Mouse (Mus musculus): ENCODE measurements at regions not wholly inside any gene's neighbourhood (a gene's known extent, or its start where the extent isn't known, plus 50 kb on each side); places are given as distances from the start of the nearest gene placed in this dataset.
A peak's percentile ranks its signal among the peaks of the same experiment; 100 is the strongest.

DNA sequence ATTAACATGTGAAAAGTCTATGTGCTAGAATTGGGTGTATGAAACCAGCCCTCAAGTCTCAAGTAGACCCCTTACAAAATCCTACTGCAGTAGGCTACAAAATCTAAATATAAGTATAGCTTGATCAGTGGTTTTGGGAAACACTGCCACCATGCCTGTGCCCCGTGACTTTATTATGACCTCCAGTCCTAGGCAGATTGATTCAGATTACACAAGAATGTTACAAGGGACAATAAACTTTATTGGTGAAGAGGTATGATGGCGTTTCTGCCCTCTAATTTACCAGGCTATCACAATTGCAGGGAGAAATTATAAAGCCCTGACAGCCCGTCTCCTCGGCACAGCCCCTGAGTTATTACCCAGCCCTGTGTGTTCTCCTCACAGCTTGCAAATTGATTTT lies 337.4 kb upstream of the Arglu1 start:
- 76% methylated on average over 4 of the region's 4 CpGs for WGBS
- H3K4me1 ChIP-seq (ENCODE audit: control insufficient read depth, insufficient read depth, low read length) = no peaks in the 10 kb centered on the region
- no peaks in the 10 kb centered on the region for H3K9me3 ChIP-seq (ENCODE audit: control insufficient read depth, low read length)
- H3K4me2 ChIP-seq (ENCODE audit: low read length) = no peak overlapping the region
- no peak for DNase-seq
- H3K27me3 ChIP-seq (ENCODE audit: control insufficient read depth, insufficient read depth, low read length) = no peaks in the 10 kb centered on the region
- no peak overlapping the region for H3K27ac ChIP-seq (replicated peaks; ENCODE audit: low read depth, low read length)
- H3K36me3 ChIP-seq (ENCODE audit: control insufficient read depth, insufficient read depth, low read length) = no peaks in the 10 kb centered on the region
- ATAC-seq (ENCODE audit: low FRiP score, low TSS enrichment) = no peak
- no peak overlapping the region for H3K4me3 ChIP-seq (replicated peaks; ENCODE audit: low read depth, low read length)
- no peak overlapping the region for H3K9ac ChIP-seq (replicated peaks; ENCODE audit: low read length)

DNA sequence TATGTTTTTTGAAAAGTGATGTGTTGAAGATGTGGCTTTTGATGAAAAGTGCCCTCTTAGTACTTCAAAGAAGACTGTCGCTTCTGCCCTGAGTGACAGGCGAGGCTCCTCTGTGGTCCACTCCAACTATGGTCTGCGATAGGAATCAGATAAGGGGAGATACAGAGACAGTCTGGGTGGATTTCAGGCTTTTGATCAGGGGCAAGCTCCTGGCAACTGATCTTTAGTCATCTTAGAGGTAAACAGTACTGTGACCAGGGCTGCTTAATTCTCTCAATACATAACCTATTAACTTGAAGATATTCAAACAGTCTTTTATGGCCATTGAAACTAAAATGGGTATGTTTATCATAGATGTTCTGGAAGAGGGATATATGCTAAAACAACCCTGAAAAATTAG lies 335.6 kb upstream of the Arglu1 start:
- 78% methylated on average over 3 of the region's 3 CpGs for WGBS
- no peak for DNase-seq
- no peak overlapping the region for H3K9ac ChIP-seq (replicated peaks; ENCODE audit: low read length)

GRCm38 (mm10) chr8:9025378-9025777 lies 335.1 kb upstream of the Arglu1 start:
- ATAC-seq (ENCODE audit: low FRiP score, low TSS enrichment) (no peak), DNase-seq (no peak)
- Histone ChIP-seq H3K4me3 (replicated peaks; ENCODE audit: low read depth, low read length) (no peak overlapping the region), H3K9me3 (ENCODE audit: control insufficient read depth, low read length) (no peaks in the 10 kb centered on the region), H3K9ac (replicated peaks; ENCODE audit: low read length) (no peak overlapping the region), H3K36me3 (ENCODE audit: control insufficient read depth, insufficient read depth, low read length) (no peaks in the 10 kb centered on the region), H3K4me2 (ENCODE audit: low read length) (no peak overlapping the region), H3K4me1 (ENCODE audit: control insufficient read depth, insufficient read depth, low read length) (no peaks in the 10 kb centered on the region), H3K27ac (replicated peaks; ENCODE audit: low read depth, low read length) (no peak overlapping the region), H3K27me3 (ENCODE audit: control insufficient read depth, insufficient read depth, low read length) (no peaks in the 10 kb centered on the region)
- WGBS = 89% methylated on average over 3 of the region's 3 CpGs

More for the DNA sequence above, 335.6 kb upstream of the Arglu1 start:
- Histone ChIP-seq H3K36me3 (ENCODE audit: control insufficient read depth, insufficient read depth, low read length) (no peaks in the 10 kb centered on the region), H3K9me3 (ENCODE audit: control insufficient read depth, low read length) (no peaks in the 10 kb centered on the region), H3K27ac (replicated peaks; ENCODE audit: low read depth, low read length) (no peak overlapping the region), H3K4me1 (ENCODE audit: control insufficient read depth, insufficient read depth, low read length) (no peaks in the 10 kb centered on the region), H3K4me2 (ENCODE audit: low read length) (no peak overlapping the region), H3K27me3 (ENCODE audit: control insufficient read depth, insufficient read depth, low read length) (no peaks in the 10 kb centered on the region), H3K4me3 (replicated peaks; ENCODE audit: low read depth, low read length) (no peak overlapping the region)
- no peak for ATAC-seq (ENCODE audit: low FRiP score, low TSS enrichment)

GRCm38 (mm10) chr8:9020744-9021143 lies 330.4 kb upstream of the Arglu1 start:
- no peak overlapping the region for H3K4me2 ChIP-seq (ENCODE audit: low read length)

GRCm38 (mm10) chr8:9020180-9020579 lies 329.9 kb upstream of the Arglu1 start:
- Histone ChIP-seq H3K9me3 (ENCODE audit: control insufficient read depth, low read length) (no peaks in the 10 kb centered on the region), H3K36me3 (ENCODE audit: control insufficient read depth, insufficient read depth, low read length) (no peaks in the 10 kb centered on the region), H3K4me2 (ENCODE audit: low read length) (no peak overlapping the region), H3K4me1 (ENCODE audit: control insufficient read depth, insufficient read depth, low read length) (no peaks in the 10 kb centered on the region), H3K4me3 (replicated peaks; ENCODE audit: low read depth, low read length) (no peak overlapping the region), H3K9ac (replicated peaks; ENCODE audit: low read length) (no peak overlapping the region), H3K27ac (replicated peaks; ENCODE audit: low read depth, low read length) (no peak overlapping the region), H3K27me3 (ENCODE audit: control insufficient read depth, insufficient read depth, low read length) (no peaks in the 10 kb centered on the region)
- 85% methylated on average over 3 of the region's 3 CpGs for WGBS
- DNase-seq (no peak), ATAC-seq (ENCODE audit: low FRiP score, low TSS enrichment) (no peak)

More at GRCm38 (mm10) chr8:9020744-9021143, 330.4 kb upstream of the Arglu1 start:
- Histone ChIP-seq H3K9me3 (ENCODE audit: control insufficient read depth, low read length) (no peaks in the 10 kb centered on the region), H3K9ac (replicated peaks; ENCODE audit: low read length) (no peak overlapping the region), H3K27me3 (ENCODE audit: control insufficient read depth, insufficient read depth, low read length) (no peaks in the 10 kb centered on the region), H3K36me3 (ENCODE audit: control insufficient read depth, insufficient read depth, low read length) (no peaks in the 10 kb centered on the region), H3K27ac (replicated peaks; ENCODE audit: low read depth, low read length) (no peak overlapping the region), H3K4me3 (replicated peaks; ENCODE audit: low read depth, low read length) (no peak overlapping the region), H3K4me1 (ENCODE audit: control insufficient read depth, insufficient read depth, low read length) (no peaks in the 10 kb centered on the region)
- DNase-seq (no peak), ATAC-seq (ENCODE audit: low FRiP score, low TSS enrichment) (no peak)
- 97% methylated on average over 2 of the region's 2 CpGs for WGBS

- DNase-seq (peak; percentile 23), ATAC-seq (ENCODE audit: low FRiP score, low TSS enrichment) (no peak)
- 50% methylated on average over 3 of the region's 3 CpGs for WGBS
- H3K4me2 ChIP-seq (ENCODE audit: low read length) = no peak overlapping the region
- H3K9me3 ChIP-seq (ENCODE audit: control insufficient read depth, low read length) = no peaks in the 10 kb centered on the region
- H3K27me3 ChIP-seq (ENCODE audit: control insufficient read depth, insufficient read depth, low read length) = no peaks in the 10 kb centered on the region
- H3K27ac ChIP-seq (replicated peaks; ENCODE audit: low read depth, low read length) = no peak overlapping the region
- H3K9ac ChIP-seq (replicated peaks; ENCODE audit: low read length) = no peak overlapping the region
- no peaks in the 10 kb centered on the region for H3K4me1 ChIP-seq (ENCODE audit: control insufficient read depth, insufficient read depth, low read length)
- no peak overlapping the region for H3K4me3 ChIP-seq (replicated peaks; ENCODE audit: low read depth, low read length)
- no peaks in the 10 kb centered on the region for H3K36me3 ChIP-seq (ENCODE audit: control insufficient read depth, insufficient read depth, low read length)
Measured at GRCm38 (mm10) chr8:9011785-9012510, 321.6 kb upstream of the Arglu1 start.

DNA sequence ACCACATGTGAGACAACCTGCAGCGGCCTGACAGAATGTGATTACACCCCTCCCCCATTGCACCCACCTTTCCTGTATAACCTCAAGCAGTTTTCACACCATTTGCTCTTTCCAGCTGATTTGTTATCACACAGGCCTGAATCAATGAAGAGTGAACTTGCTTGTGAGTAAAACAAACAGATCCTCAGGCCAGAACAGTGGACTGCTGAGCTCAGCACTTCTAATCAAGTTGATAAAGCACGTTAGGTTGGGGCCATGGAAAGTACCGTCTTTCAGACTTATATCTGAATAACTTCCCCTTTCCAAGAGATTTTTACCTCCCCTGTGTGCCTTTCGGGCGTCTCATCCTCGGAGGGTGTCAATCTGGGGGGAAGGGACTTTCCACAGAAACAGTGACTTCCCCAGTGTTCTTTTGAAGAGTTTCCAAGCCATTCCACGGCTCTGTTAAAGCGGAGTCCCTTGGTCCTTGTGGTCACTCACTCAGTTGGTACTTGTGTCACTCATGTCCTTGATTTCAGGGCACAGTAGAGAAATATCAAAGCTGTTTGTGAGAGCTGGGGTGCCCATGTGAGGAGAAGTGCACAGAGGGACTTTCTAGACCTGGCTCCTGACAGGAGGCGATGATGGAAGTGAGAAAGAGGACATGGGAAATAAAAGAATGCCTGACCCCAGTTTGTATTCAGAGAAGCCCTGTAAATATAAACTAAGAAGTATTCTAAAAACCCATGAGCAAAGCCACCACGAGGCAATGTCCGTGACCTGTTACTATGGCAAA lies 317.9 kb upstream of the Arglu1 start:
- no peak for DNase-seq
- no peak overlapping the region for H3K4me3 ChIP-seq (replicated peaks; ENCODE audit: low read depth, low read length)
- H3K36me3 ChIP-seq (ENCODE audit: control insufficient read depth, insufficient read depth, low read length) = no peaks in the 10 kb centered on the region
- WGBS = 87% methylated on average over 11 of the region's 11 CpGs
- H3K4me2 ChIP-seq (ENCODE audit: low read length) = no peak overlapping the region
- no peak overlapping the region for H3K27ac ChIP-seq (replicated peaks; ENCODE audit: low read depth, low read length)
- no peak overlapping the region for H3K9ac ChIP-seq (replicated peaks; ENCODE audit: low read length)
- no peak for ATAC-seq (ENCODE audit: low FRiP score, low TSS enrichment)
- no peaks in the 10 kb centered on the region for H3K27me3 ChIP-seq (ENCODE audit: control insufficient read depth, insufficient read depth, low read length)
- H3K9me3 ChIP-seq (ENCODE audit: control insufficient read depth, low read length) = no peaks in the 10 kb centered on the region
- no peaks in the 10 kb centered on the region for H3K4me1 ChIP-seq (ENCODE audit: control insufficient read depth, insufficient read depth, low read length)

GRCm38 (mm10) chr8:8999914-9000313 lies 309.6 kb upstream of the Arglu1 start:
- ATAC-seq (ENCODE audit: low FRiP score, low TSS enrichment) = no peak
- H3K4me2 ChIP-seq (ENCODE audit: low read length) = no peak overlapping the region
- WGBS = 84% methylated on average over 5 of the region's 5 CpGs

DNA sequence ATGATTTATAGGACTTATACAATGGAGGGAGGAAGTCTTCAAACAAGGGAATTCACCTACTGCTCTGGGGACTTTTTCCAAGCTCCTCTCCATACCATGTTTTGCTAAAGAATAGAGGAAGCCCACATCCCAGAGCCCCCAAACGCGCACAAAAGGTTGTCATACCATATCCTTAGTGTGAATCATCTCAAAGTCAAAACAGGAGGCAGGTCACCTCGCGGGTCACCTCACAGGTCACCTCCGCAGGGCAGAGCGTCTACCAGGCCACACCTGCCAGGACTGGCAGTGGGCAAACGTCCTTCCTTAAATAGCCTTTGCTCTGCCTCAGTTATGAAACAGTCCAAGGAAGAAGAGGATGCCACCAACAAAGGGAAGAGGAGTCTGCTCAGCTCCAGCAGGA lies 307.3 kb upstream of the Arglu1 start:
- Histone ChIP-seq H3K4me1 (ENCODE audit: control insufficient read depth, insufficient read depth, low read length) (peaks cover 16% of the 10 kb centered on the region), H3K36me3 (ENCODE audit: control insufficient read depth, insufficient read depth, low read length) (no peaks in the 10 kb centered on the region), H3K27me3 (ENCODE audit: control insufficient read depth, insufficient read depth, low read length) (no peaks in the 10 kb centered on the region), H3K9me3 (ENCODE audit: control insufficient read depth, low read length) (no peaks in the 10 kb centered on the region), H3K4me3 (replicated peaks; ENCODE audit: low read depth, low read length) (no peak overlapping the region), H3K27ac (replicated peaks; ENCODE audit: low read depth, low read length) (no peak overlapping the region), H3K4me2 (ENCODE audit: low read length) (no peak overlapping the region), H3K9ac (replicated peaks; ENCODE audit: low read length) (no peak overlapping the region)
- 81% methylated on average over 7 of the region's 7 CpGs for WGBS
- DNase-seq (no peak), ATAC-seq (ENCODE audit: low FRiP score, low TSS enrichment) (no peak)

More at GRCm38 (mm10) chr8:8999914-9000313, 309.6 kb upstream of the Arglu1 start:
- no peaks in the 10 kb centered on the region for H3K27me3 ChIP-seq (ENCODE audit: control insufficient read depth, insufficient read depth, low read length)
- no peak for DNase-seq
- no peaks in the 10 kb centered on the region for H3K36me3 ChIP-seq (ENCODE audit: control insufficient read depth, insufficient read depth, low read length)
- no peak overlapping the region for H3K4me3 ChIP-seq (replicated peaks; ENCODE audit: low read depth, low read length)
- H3K9ac ChIP-seq (replicated peaks; ENCODE audit: low read length) = no peak overlapping the region
- H3K4me1 ChIP-seq (ENCODE audit: control insufficient read depth, insufficient read depth, low read length) = no peaks in the 10 kb centered on the region
- no peak overlapping the region for H3K27ac ChIP-seq (replicated peaks; ENCODE audit: low read depth, low read length)
- H3K9me3 ChIP-seq (ENCODE audit: control insufficient read depth, low read length) = no peaks in the 10 kb centered on the region
